Mouse (Mus musculus): ENCODE results near the gene Rpf2. TPM values are rescaled to one million over a fixed set of nuclear protein-coding genes. Genes with fewer than 3 reads are reported as not detected.

Rpf2 gene
- total RNA-seq, 1 experiment = 78.8 TPM

DNA sequence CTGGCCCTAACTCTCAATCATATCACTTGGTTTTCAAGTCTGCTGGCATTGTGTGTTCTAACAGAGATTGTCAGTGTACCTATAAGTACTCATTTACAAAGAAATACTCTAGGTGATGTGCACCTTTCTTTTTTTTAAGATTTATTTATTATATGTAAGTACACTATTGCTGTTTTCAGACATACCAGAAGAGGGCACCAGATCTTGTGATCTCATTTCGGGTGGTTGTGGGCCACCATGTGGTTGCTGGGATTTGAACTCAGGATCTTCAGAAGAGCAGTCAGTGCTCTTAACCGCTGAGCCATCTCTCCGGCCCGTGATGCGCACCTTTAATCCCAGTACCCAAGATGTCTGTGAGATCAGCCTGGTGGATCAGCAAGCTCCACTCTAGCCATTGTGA, 67.7 kb downstream of the Rpf2 start:
- Histone ChIP-seq H3K4me3 (ENCODE audit: insufficient read depth in 1 of 2, low read depth in 1 of 2, low read length in 2 of 2, poor library complexity in 1 of 2, severe bottlenecking in 1 of 2) (no peak overlapping the region), H3K9ac (ENCODE audit: insufficient read depth, low read depth, low read length, poor library complexity, severe bottlenecking) (no peak overlapping the region)
- in situ Hi-C loops (cut with MboI; ENCODE audit: low sequenced_read_pairs in 2 of 2, unreplicated experiment in 2 of 2) = no loop called here

GRCm38 (mm10) chr10:40177323-40177962, 69.4 kb downstream of the Rpf2 start:
- Histone ChIP-seq H3K9me3 (ENCODE audit: control insufficient read depth, insufficient read depth, low read depth, low read length) (no peaks in the 10 kb centered on the region), H3K9ac (ENCODE audit: insufficient read depth, low read depth, low read length, poor library complexity, severe bottlenecking) (no peak overlapping the region), H3K36me3 (ENCODE audit: control insufficient read depth, insufficient read depth, low read length, poor library complexity, severe bottlenecking) (no peaks in the 10 kb centered on the region), H3K4me3 (ENCODE audit: insufficient read depth in 1 of 2, low read depth in 1 of 2, low read length in 2 of 2, poor library complexity in 1 of 2, severe bottlenecking in 1 of 2) (no peak overlapping the region), H3K4me1 (ENCODE audit: control insufficient read depth in 2 of 2, insufficient read depth in 2 of 2, low read length in 2 of 2, poor library complexity in 1 of 2) (no peaks in the 10 kb centered on the region), H3K27ac (ENCODE audit: insufficient read depth, low read depth, low read length, poor library complexity, severe bottlenecking) (no peak overlapping the region)
- no peak for DNase-seq (ENCODE audit: low read depth, low spot score)
- TF ChIP-seq HCFC1 (IDR thresholded peaks at IDR 0.05; ENCODE audit: borderline replicate concordance, insufficient read depth, low read length) (no peak), CHD2 (IDR thresholded peaks at IDR 0.05; ENCODE audit: low read depth, low read length) (no peak), ZC3H11A (IDR thresholded peaks at IDR 0.05; ENCODE audit: borderline replicate concordance, low read depth, low read length) (no peak), MAFK (IDR thresholded peaks at IDR 0.05; ENCODE audit: insufficient read depth, low read depth, low read length) (no peak), ZNF384 (IDR thresholded peaks at IDR 0.05; ENCODE audit: low read depth, low read length) (no peak)
- in situ Hi-C loops (cut with MboI; ENCODE audit: low sequenced_read_pairs in 2 of 2, unreplicated experiment in 2 of 2) = no loop called here

More for the DNA sequence above, 67.7 kb downstream of the Rpf2 start:
- no peaks in the 10 kb centered on the region for H3K36me3 ChIP-seq (ENCODE audit: control insufficient read depth, insufficient read depth, low read length, poor library complexity, severe bottlenecking)
- no peak for DNase-seq (ENCODE audit: low read depth, low spot score)
- TF ChIP-seq MAFK (IDR thresholded peaks at IDR 0.05; ENCODE audit: insufficient read depth, low read depth, low read length) (no peak), HCFC1 (IDR thresholded peaks at IDR 0.05; ENCODE audit: borderline replicate concordance, insufficient read depth, low read length) (no peak), CHD2 (IDR thresholded peaks at IDR 0.05; ENCODE audit: low read depth, low read length) (no peak), ZNF384 (IDR thresholded peaks at IDR 0.05; ENCODE audit: low read depth, low read length) (no peak), ZC3H11A (IDR thresholded peaks at IDR 0.05; ENCODE audit: borderline replicate concordance, low read depth, low read length) (no peak)
- no peaks in the 10 kb centered on the region for H3K4me1 ChIP-seq (ENCODE audit: control insufficient read depth in 2 of 2, insufficient read depth in 2 of 2, low read length in 2 of 2, poor library complexity in 1 of 2)
- no peak overlapping the region for H3K27ac ChIP-seq (ENCODE audit: insufficient read depth, low read depth, low read length, poor library complexity, severe bottlenecking)
- no peaks in the 10 kb centered on the region for H3K9me3 ChIP-seq (ENCODE audit: control insufficient read depth, insufficient read depth, low read depth, low read length)

Other genes starting within 250 kb of the Rpf2 start
- gene Mfsd4b1, start 221.8 kb downstream of the Rpf2 start, total RNA-seq (2012; rRNA removed) = 0.09 TPM in 1 of 2 replicates, not detected in the other
- gene Slc16a10, start 104.8 kb downstream of the Rpf2 start, total RNA-seq (2012; rRNA removed) = 6.2 and 8.1 TPM in 2 replicates
- gene Gtf3c6, start 11.1 kb upstream of the Rpf2 start, total RNA-seq (2012; rRNA removed) = 34.9 and 55.5 TPM in 2 replicates
- gene Amd1, start 55.1 kb upstream of the Rpf2 start, total RNA-seq (2012; rRNA removed) = 108 and 126 TPM in 2 replicates
- gene Cdk19, start 92.5 kb upstream of the Rpf2 start, total RNA-seq (2012; rRNA removed) = 6.4 and 6.5 TPM in 2 replicates

All from ES-E14 (cell line).